Mouse (Mus musculus) erythroblast, embryonic 14.5 days (primary cell): ENCODE data around the gene Foxp1.

Experiments used
- GATA1 ChIP-seq: IDR thresholded peaks from 2 replicates; pipeline ENCODE4 v1.6.1; 2012; ENCODE audit warnings: low read length, inconsistent platforms, mixed read lengths
- TAL1 ChIP-seq: IDR thresholded peaks from 3 replicates; pipeline ENCODE4 v1.6.1; 2012; ENCODE audit warnings: low read length, inconsistent platforms, mixed read lengths

DNA sequence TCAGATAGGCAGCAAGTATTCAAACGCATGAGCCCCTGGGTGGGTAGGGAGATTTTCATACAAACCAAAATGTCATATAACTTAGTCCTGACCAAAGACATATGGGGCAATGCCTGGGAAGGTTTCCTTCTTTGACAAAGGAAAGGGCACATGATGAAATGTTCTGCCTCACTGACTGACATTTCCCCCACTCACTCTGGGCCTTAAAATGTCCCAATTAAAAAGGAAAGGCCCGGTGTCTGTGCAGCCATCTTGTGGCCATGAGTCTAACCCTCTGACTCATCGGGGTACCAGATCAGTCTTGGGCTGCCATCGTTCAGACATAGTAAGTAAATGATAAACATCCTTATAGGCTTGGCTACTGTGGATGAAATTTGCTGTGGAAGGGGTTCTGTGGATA lies 310.1 kb downstream of the Foxp1 start:
- TF ChIP-seq GATA1 = no peak
- no peak for TF ChIP-seq TAL1
